Mouse (Mus musculus): ENCODE measurements around the gene Pygo1. TPM values are rescaled to one million over a fixed set of nuclear protein-coding genes. Genes with fewer than 3 reads are reported as not detected.

Pygo1 gene
- polyA plus RNA-seq, 3 experiments from 2014 or later, result not detected

DNA sequence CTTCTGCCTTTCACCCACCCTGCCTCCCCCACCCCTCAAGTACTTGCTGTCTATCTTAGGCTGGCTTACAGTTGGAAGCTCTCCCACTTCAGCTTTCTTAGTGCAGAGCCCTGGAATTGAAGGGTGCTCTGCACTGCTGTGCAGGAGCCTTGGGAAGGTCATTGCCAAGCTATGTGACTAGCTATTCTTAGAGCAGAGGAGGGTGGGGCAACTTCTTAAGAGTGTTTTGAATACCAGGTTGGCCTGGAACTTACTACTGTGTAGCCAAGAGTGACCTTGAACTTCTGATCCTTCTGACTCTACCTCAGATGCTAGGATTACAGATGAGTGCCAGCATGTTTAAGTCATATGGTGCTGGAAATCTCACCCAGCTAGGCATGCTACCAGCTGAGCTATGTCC is 70.7 kb downstream of the Pygo1 start:
- no peak for ATAC-seq

DNA sequence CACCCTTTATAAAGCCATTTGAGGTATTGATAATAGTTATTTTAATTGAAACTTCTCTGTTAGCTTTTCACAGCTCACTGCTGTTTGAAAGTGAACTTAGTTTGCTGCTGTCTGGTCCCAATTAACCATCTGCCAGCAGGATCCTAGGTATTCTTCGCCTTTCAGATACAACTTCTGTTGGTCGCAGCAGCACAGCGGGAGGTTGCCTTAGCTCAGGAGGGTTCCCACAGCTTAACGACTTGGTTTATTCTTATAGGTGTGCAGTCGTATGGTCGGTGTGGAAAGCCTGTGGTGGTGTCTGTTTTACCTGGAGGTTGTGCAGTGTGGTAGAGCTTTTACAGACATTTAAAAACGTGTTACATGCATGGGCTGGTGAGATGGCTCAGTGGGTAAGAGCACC is 71.4 kb downstream of the Pygo1 start:
- no peak for ATAC-seq

DNA sequence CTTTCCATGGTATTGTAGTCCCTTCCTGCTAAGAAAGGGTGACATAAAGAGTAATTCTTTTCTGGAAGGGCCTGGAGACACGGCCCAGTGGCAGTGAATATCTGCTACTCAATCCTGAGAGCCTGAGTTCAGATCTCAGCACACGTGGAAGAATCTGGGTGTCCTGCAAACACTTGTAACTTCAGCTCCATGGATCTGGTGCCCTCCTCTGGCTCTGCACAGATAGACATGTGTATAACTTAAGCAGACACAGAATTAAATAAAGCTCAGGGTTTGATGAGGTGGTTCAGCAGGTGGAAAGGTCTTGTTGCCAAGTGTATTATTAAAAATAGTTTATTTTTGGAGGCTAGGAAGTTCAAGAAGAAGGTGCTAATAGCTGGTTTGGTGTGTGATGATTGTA is 75.0 kb downstream of the Pygo1 start:
- no peak for ATAC-seq

GRCm38 (mm10) chr9:73001314-73002011 is 76.0 kb downstream of the Pygo1 start:
- no peak for ATAC-seq

Other genes with a start within 250 kb of the Pygo1 start
- under 1 TPM in 1 of 3 experiments, not detected in 2; 0.26 TPM for gene Prtg, start 118.8 kb upstream of the Pygo1 start, polyA plus RNA-seq (2017; shearing (Covaris generic))
- gene Dyx1c1, start 33.1 kb downstream of the Pygo1 start, polyA plus RNA-seq (2017; shearing (Covaris generic)), result 1 to 10 TPM; 3.8 to 5.0 (median 4.1) TPM
- not detected for gene Gm44503, start 33.2 kb downstream of the Pygo1 start, polyA plus RNA-seq (2017; shearing (Covaris generic))
- 10 to 100 TPM in 1 of 3 experiments, 1 to 10 TPM in 2; 5.6 to 12.9 (median 8.4) TPM for gene Ccpg1os, start 59.7 kb downstream of the Pygo1 start, polyA plus RNA-seq (2017; shearing (Covaris generic))
- 10 to 100 TPM; 71.4 to 95.7 (median 89.4) TPM for gene Ccpg1, start 59.8 kb downstream of the Pygo1 start, polyA plus RNA-seq (2017; shearing (Covaris generic))
- 10 to 100 TPM; 12.0 to 19.6 (median 15.1) TPM for gene Pigb, start 114.7 kb downstream of the Pygo1 start, polyA plus RNA-seq (2017; shearing (Covaris generic))
- gene Rab27a, start 119.2 kb downstream of the Pygo1 start, polyA plus RNA-seq (2017; shearing (Covaris generic)), result 10 to 100 TPM; 36.2 to 83.0 (median 39.9) TPM
- gene Khdc3, start 176.2 kb downstream of the Pygo1 start, polyA plus RNA-seq (2017; shearing (Covaris generic)), result under 1 TPM in 1 of 3 experiments, not detected in 2; 0.28 TPM
- not detected for gene Gm20509, start 176.8 kb downstream of the Pygo1 start, polyA plus RNA-seq (2017; shearing (Covaris generic))
- gene Rsl24d1, start 187.8 kb downstream of the Pygo1 start, polyA plus RNA-seq (2017; shearing (Covaris generic)), result 10 to 100 TPM; 81.9 to 88.8 (median 83.1) TPM

All from inflammation-experienced regulatory T-cells, adult 6 months (primary cell).